Mouse (Mus musculus) liver, embryonic 11.5 days (tissue): Measurements from ENCODE around the gene Erc2. TPM values are rescaled to one million over a fixed set of nuclear protein-coding genes. Genes with fewer than 3 reads are reported as not detected.

Source experiments
- ATAC-seq: fragments of 200-750 bp; cut with Nextera tagmentation; replicated peaks from 2 replicates; pipeline ENCODE4 v1.8.0; 2017; ENCODE audit warnings: moderate number of reproducible peaks, mild to moderate bottlenecking, moderate TSS enrichment, moderate library complexity; ENCODE audit not compliant: low FRiP score
- DNase-seq: peaks from one replicate; pipeline ENCODE4 v3.0.0-alpha.2; 2017; ENCODE audit warnings: low spot score
- H3K27ac ChIP-seq: fragments of 300-500 bp; sonication (generic); 2 replicates; pipeline ENCODE4 v1.5.1; 2014; ENCODE audit warnings: mild to moderate bottlenecking, low read depth, low read length, control low read depth
- H3K27me3 ChIP-seq: fragments of 300-500 bp; sonication (generic); replicated peaks from 2 replicates; pipeline ENCODE4 v1.6.1; 2014; ENCODE audit warnings: low read length, mixed read lengths; ENCODE audit not compliant: control insufficient read depth, insufficient read depth
- H3K36me3 ChIP-seq: fragments of 300-500 bp; sonication (generic); 2 replicates; pipeline ENCODE4 v1.6.1; 2014; ENCODE audit warnings: mild to moderate bottlenecking, low read length, moderate library complexity, mixed read lengths; ENCODE audit not compliant: control insufficient read depth, insufficient read depth
- H3K4me1 ChIP-seq: fragments of 300-500 bp; sonication (generic); replicated peaks from 2 replicates; pipeline ENCODE4 v1.6.1; 2014; ENCODE audit warnings: low read length, mixed read lengths; ENCODE audit not compliant: control insufficient read depth, insufficient read depth
- H3K4me2 ChIP-seq: fragments of 300-500 bp; sonication (generic); 2 replicates; pipeline ENCODE4 v1.6.1; 2014; ENCODE audit warnings: mild to moderate bottlenecking, control low read depth, moderate library complexity
- H3K4me3 ChIP-seq: fragments of 300-500 bp; sonication (generic); 2 replicates; pipeline ENCODE4 v1.5.1; 2014; ENCODE audit warnings: low read depth, low read length, control low read depth
- H3K9ac ChIP-seq: fragments of 300-500 bp; sonication (generic); 2 replicates; pipeline ENCODE4 v1.6.1; 2014; ENCODE audit warnings: low read depth, low read length, control low read depth
- H3K9me3 ChIP-seq: fragments of 300-500 bp; sonication (generic); 2 replicates; pipeline ENCODE4 v1.6.1; 2016; ENCODE audit warnings: low read length, inconsistent platforms, mixed read lengths; ENCODE audit not compliant: control insufficient read depth
- WGBS: fragments of 180-500 bp; shearing (Covaris S2); extraction: QIAGEN DNeasy Blood & Tissue Kit; methylation state at CpG from one replicate; pipeline ENCODE4 v1.1.7; 2014; 5-methylcytosine and 5-hydroxymethylcytosine counted together
- polyA plus RNA-seq: library from polyadenylated mRNA; unstranded; fragments of >200 nt; fragmentation: Nextera tagmentation; extraction: Ambion mirVana; gene quantifications from 2 replicates; pipeline ENCODE4 v1.2.1, GENCODE M21; 2014

Erc2 gene
- polyA plus RNA-seq, 1 experiment from 2014 or later = 1.6 TPM

DNA sequence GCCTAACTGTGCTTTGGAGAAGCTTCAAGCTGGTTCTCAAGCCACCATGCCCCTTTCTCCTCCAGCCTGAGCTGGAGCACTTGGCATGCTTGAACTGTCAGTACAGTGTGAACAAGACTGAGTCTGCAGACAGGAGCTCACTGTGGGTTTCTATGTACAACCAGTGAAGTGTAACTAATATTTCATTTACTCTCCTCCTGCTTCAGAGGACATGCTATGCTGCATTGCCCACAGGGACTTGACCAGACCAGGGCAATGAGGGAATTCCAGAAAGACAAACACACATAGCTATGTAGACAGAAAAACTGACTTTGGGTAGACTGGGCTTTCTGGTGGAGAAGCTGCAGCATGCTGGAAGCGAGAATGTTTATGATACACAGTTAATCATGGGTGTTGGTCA is 311.3 kb downstream of the Erc2 start:
- Histone ChIP-seq H3K9ac (no peak overlapping the region), H3K9me3 (no peaks in the 10 kb centered on the region), H3K27ac (no peak overlapping the region), H3K36me3 (no peaks in the 10 kb centered on the region), H3K4me3 (no peak overlapping the region), H3K4me2 (no peak overlapping the region), H3K4me1 (no peaks in the 10 kb centered on the region), H3K27me3 (no peaks in the 10 kb centered on the region)
- ATAC-seq = no peak
- DNase-seq = no peak
- 74% methylated on average over 1 of the region's 1 CpGs for WGBS

DNA sequence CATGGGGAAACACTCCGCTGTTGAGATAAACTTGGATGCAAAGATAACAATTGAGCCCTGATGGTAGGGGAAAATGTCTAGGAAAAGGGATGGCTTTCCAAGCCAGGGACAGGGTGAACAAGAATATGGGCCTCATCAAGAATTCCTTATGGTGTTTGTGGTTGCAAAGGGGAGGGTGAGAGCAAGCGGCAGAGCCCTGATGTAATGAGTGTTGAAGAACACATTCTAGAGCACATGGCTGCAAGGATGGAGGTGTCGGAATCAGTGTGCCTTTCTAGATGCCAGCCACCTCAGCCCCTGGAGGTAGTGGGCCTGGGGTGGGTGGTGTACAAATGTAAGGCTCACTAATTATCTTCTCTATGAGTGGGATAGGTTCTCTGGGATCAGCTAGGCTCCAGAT is 313.5 kb downstream of the Erc2 start:
- no peak for DNase-seq
- Histone ChIP-seq H3K4me1 (no peaks in the 10 kb centered on the region), H3K9me3 (no peaks in the 10 kb centered on the region), H3K4me2 (no peak overlapping the region), H3K27ac (no peak overlapping the region), H3K27me3 (no peaks in the 10 kb centered on the region), H3K4me3 (no peak overlapping the region), H3K36me3 (no peaks in the 10 kb centered on the region), H3K9ac (no peak overlapping the region)
- WGBS = 85% methylated on average over 3 of the region's 3 CpGs
- no peak for ATAC-seq

DNA sequence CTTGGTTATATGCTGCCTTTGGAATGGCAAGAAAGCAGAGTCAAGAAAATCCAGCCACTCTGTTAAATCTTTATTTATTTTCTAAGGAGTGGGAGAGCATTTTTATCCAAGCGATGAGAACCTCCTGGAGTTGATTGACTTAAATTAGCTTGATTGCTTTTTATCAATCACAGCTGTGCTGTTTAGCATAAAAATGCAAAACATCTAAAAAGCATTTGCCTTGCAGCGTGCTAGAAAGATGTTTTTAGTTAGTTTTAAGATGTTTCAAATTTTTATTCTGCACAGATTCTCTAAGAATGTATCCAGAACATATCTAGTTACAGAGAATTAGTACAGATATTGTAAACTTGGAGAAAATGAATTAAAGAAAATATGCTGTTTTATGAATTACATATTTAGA is 315.7 kb downstream of the Erc2 start:
- 65% methylated on average over 2 of the region's 2 CpGs for WGBS
- DNase-seq = no peak

DNA sequence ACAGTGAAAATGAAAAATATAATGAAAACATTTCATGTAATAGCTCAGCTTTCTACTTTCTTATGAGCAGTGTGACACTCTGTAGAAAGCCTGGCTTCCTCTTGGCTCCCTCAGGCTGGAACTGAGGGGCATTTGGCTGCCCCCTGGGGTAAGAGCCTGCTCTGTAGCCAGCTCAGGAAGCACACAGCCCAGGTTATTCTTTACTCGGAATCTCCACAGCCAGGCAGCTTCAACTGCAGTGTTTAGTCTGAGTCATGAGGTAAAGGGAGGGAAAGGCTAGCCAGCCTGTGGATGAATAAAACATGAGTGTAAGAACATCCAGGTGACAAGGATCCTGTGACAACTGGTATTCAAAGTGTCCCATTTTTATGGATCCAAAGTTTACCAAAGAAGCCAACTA is 323.0 kb downstream of the Erc2 start:
- Histone ChIP-seq H3K9me3 (no peaks in the 10 kb centered on the region), H3K27me3 (no peaks in the 10 kb centered on the region), H3K36me3 (no peaks in the 10 kb centered on the region), H3K4me1 (no peaks in the 10 kb centered on the region), H3K4me3 (no peak overlapping the region), H3K4me2 (no peak overlapping the region), H3K9ac (no peak overlapping the region), H3K27ac (no peak overlapping the region)
- 39% methylated on average over 1 of the region's 1 CpGs for WGBS
- no peak for DNase-seq
- no peak for ATAC-seq

More for the DNA sequence above, 315.7 kb downstream of the Erc2 start:
- Histone ChIP-seq H3K9me3 (no peaks in the 10 kb centered on the region), H3K4me2 (no peak overlapping the region), H3K9ac (no peak overlapping the region), H3K4me1 (no peaks in the 10 kb centered on the region), H3K4me3 (no peak overlapping the region), H3K27ac (no peak overlapping the region), H3K36me3 (no peaks in the 10 kb centered on the region), H3K27me3 (no peaks in the 10 kb centered on the region)
- ATAC-seq = no peak

DNA sequence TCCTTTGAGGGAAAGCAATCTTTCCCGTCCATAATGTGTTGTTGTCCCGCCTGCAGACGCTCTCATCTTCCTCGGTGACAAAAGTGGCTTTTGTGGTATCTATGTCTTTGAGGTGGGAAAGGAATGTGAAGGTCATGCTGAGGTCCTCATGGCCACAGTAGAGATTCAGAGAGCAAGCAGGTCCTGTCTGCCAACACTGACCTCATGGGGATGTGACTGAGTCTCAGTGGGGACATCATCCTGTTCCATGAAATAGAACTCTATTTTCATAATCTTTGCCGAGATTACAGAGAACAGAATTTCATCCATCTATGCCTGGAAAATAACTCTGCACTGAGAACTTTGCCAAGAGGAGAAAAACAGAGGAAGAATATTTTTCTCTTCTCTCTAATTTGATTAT is 324.0 kb downstream of the Erc2 start:
- DNase-seq = no peak

DNA sequence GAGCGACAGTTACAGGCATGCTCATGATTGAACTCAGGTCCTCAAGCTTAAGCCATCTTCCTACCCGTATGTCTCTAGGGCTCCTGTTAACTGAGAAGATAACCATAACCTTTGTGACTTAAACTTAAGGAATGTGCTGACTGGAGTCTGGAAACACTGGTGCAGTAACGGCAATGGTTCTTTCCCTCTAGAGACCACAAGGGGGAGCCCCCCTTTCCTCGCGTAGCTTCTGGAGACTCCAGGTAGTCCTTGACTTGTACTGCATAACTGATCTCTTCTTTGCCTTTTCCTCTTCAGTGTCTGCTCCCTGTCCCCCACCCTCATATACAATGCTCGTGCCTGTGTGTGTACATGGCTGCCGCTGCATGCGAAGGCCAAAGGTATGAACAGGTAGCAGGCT is 326.2 kb downstream of the Erc2 start:
- 67% methylated on average over 8 of the region's 8 CpGs for WGBS
- H3K9me3 ChIP-seq = no peaks in the 10 kb centered on the region
- H3K27ac ChIP-seq = no peak overlapping the region
- no peak overlapping the region for H3K4me3 ChIP-seq
- H3K27me3 ChIP-seq = no peaks in the 10 kb centered on the region
- no peak overlapping the region for H3K9ac ChIP-seq
- DNase-seq (no peak), ATAC-seq (no peak)
- H3K4me2 ChIP-seq = no peak overlapping the region
- H3K4me1 ChIP-seq = no peaks in the 10 kb centered on the region
- H3K36me3 ChIP-seq = no peaks in the 10 kb centered on the region

More for the DNA sequence above, 324.0 kb downstream of the Erc2 start:
- Histone ChIP-seq H3K4me1 (no peaks in the 10 kb centered on the region), H3K27me3 (no peaks in the 10 kb centered on the region), H3K9ac (no peak overlapping the region), H3K27ac (no peak overlapping the region), H3K4me2 (no peak overlapping the region), H3K9me3 (no peaks in the 10 kb centered on the region), H3K36me3 (no peaks in the 10 kb centered on the region), H3K4me3 (no peak overlapping the region)
- ATAC-seq = no peak
- 90% methylated on average over 5 of the region's 5 CpGs for WGBS

DNA sequence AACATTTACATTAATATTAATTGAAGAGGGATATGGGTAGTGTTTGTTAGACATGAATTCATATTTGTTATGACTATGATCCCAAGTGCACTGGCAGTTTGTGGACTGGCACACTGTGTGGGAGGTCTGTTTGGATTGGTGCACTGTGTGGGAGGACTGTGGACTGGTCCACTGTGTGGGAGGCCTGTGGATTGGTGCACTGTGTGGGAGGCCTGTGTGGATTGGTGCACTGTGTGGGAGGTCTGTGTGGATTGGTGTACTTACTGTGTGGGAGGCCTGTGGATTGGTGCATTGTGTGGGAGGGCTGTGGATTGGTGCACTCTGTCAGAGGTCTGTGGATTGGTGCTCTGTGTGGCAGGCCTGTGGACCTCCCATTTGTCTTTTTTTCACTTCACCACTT is 331.6 kb downstream of the Erc2 start:
- H3K27ac ChIP-seq = no peak overlapping the region
- H3K27me3 ChIP-seq = no peaks in the 10 kb centered on the region
- no peak overlapping the region for H3K9ac ChIP-seq
- H3K4me2 ChIP-seq = no peak overlapping the region
- H3K36me3 ChIP-seq = no peaks in the 10 kb centered on the region
- no peaks in the 10 kb centered on the region for H3K4me1 ChIP-seq
- ATAC-seq (no peak), DNase-seq (no peak)
- no peaks in the 10 kb centered on the region for H3K9me3 ChIP-seq
- H3K4me3 ChIP-seq = no peak overlapping the region

DNA sequence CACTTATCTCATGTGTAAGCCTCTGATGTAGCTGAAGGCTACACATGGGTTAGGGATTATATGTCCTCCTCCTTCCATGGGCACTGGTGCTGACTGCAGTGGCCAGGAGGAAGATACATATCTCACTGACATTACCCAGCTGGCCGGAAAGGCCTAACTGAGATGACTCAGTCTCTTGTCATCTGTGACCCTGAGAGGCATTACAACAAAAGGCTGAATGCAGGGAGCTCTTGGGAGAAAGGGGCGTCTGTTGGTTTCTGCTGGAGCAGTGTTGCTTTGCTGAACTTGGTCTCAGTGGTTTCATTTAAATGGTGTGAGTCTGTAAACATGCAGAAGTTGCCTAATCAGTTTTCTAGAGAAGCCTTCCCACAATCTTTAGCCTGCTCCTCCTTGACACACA is 334.6 kb downstream of the Erc2 start:
- Histone ChIP-seq H3K36me3 (no peaks in the 10 kb centered on the region), H3K27ac (no peak overlapping the region), H3K9me3 (no peaks in the 10 kb centered on the region), H3K4me1 (no peaks in the 10 kb centered on the region), H3K9ac (no peak overlapping the region), H3K4me2 (no peak overlapping the region), H3K27me3 (no peaks in the 10 kb centered on the region), H3K4me3 (no peak overlapping the region)
- 49% methylated on average over 2 of the region's 2 CpGs for WGBS
- DNase-seq (no peak), ATAC-seq (no peak)

DNA sequence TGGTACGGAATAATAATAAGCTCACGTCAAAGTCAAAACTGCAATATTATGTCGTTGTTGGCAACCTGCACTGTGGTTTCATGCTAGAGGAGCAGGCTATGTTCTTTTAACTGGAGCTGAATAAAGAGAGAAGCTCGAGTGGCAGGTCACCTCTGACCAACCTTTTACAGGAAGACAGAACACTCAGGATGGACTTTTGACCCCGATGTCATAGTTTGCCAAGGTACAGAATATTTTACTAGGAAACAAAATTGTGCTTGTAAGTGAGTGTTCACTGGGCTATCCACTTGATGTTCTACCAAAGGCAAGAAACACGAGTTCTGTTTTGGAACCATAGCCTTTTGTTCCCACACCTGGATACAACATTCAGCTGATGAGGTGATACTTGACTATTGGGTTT is 351.5 kb downstream of the Erc2 start:
- no peak for DNase-seq

More for the DNA sequence above, 351.5 kb downstream of the Erc2 start:
- no peak overlapping the region for H3K9ac ChIP-seq
- no peaks in the 10 kb centered on the region for H3K4me1 ChIP-seq
- ATAC-seq = no peak
- H3K36me3 ChIP-seq = no peaks in the 10 kb centered on the region
- no peak overlapping the region for H3K4me2 ChIP-seq
- H3K27me3 ChIP-seq = no peaks in the 10 kb centered on the region
- H3K4me3 ChIP-seq = no peak overlapping the region
- H3K27ac ChIP-seq = no peak overlapping the region
- 78% methylated on average over 6 of the region's 6 CpGs for WGBS
- no peaks in the 10 kb centered on the region for H3K9me3 ChIP-seq
